Mouse (Mus musculus) stomach, postnatal 0 days (tissue): ENCODE results near the gene Fbxo39.

ENCODE experiments used
- CTCF ChIP-seq: IDR thresholded peaks from 2 replicates; pipeline ENCODE4 v1.5.1; 2016; ENCODE audit warnings: antibody characterized with exemption, low read depth, mild to moderate bottlenecking, moderate library complexity
- EP300 ChIP-seq: optimal IDR thresholded peaks from 2 replicates; pipeline ENCODE3; 2016; ENCODE audit warnings: antibody characterized with exemption

GRCm38 (mm10) chr11:72286651-72287050, 27.6 kb upstream of the Fbxo39 start:
- TF ChIP-seq CTCF (no peak), EP300 (no peak)
